Mouse (Mus musculus) thymus, postnatal 0 days (tissue): Measurements from ENCODE around the gene Rasgef1b. TPM values are rescaled to one million over a fixed set of nuclear protein-coding genes. Genes with fewer than 3 reads are reported as not detected.

Experiments used
- DNase-seq: peaks from one replicate; pipeline ENCODE4 v3.0.0-alpha.2; 2015; ENCODE audit warnings: low spot score
- polyA plus RNA-seq: library from polyadenylated mRNA; unstranded; fragments of >200 nt; fragmentation: Nextera tagmentation; extraction: Ambion mirVana; gene quantifications from 2 replicates; pipeline ENCODE4 v1.2.1, GENCODE M21; 2015

The Rasgef1b gene
- polyA plus RNA-seq, 1 experiment from 2014 or later, result 12.0 TPM

DNA sequence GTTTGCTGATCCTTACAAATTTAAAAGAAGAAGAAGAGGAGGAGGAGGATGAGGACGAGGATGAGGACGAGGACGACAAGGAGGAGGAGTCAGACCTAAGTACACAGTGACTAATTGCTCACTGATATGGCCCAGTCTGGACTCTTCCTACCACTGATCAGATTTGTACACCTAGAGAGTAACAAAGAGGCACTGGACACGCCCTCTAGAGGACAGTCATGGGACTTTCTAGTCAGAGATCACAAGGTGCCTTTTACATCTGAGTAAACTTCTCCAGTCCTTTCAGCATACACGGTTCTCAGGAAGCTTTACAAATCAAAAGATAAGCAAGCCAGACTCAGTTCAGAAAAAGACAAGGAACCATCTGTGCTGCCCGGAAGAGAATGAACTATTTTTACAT lies 20.2 kb downstream of the Rasgef1b start:
- no peak for DNase-seq

DNA sequence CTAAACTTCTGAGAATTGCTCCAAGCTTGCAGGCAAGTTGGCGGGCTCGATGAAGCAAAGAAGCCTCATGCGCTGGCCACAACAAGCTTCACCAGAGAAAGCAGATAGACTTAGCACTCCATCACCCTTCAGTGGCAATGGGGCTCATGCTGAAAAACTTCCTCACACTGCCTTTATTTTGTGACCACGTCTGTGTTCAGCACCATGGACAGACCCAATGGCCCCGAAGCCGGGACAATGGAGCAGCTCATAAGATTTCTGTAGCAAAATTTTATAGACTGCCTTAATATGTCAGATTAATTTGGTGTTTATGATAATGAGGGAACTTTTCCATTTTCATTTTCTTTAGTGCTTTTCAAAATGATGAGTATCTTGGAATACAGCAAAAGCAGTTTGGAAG lies 21.6 kb downstream of the Rasgef1b start:
- no peak for DNase-seq

DNA sequence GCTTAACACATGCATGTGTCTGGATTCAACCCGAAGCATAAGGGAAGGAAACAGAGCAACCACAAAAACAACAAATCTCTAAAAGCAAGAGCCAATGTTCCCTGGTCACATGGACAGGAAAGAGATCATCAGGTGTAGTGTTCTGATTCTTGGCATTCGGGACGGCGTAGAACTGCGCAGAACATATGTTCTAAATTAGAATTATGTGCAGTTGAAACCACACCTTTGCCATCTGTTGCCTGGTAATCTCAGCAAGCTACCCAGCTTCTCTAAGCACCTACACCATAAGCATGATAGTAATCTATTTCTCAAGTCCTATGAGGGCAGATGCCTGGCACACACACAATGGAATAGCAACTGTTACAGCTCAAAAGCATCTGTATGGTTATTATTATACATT lies 27.1 kb downstream of the Rasgef1b start:
- DNase-seq, result no peak

DNA sequence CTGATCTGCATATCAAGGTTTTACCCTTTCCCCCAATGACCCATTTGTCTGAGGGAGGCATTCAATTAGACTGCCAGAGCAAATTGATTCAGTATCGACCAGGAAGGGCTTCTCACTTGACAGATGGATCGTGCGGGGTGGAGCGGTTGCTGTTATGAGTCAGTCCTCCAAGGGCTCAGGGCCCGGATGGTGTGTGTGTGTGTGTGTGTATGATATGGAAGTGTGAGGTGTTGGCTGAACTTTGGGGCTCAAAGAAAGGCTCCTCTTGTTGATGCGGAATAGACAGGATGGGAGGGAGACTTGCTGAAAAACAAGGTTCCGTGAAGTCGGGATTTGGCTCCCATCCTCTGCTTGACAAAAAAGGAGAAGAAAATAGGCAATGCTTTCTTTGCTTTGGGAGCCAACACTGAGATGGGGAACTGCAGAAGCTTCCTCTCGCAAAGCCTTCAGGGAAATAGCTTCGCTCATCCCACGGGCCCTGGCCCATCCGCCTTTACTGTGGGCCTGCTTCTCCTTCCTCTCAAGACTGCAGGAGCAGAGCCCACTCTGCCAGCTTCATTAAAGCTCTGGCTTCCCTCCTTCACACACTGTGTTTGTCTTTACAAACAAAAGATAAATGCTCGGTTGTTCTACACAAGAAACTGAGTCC lies 34.0 kb downstream of the Rasgef1b start:
- DNase-seq, result no peak

DNA sequence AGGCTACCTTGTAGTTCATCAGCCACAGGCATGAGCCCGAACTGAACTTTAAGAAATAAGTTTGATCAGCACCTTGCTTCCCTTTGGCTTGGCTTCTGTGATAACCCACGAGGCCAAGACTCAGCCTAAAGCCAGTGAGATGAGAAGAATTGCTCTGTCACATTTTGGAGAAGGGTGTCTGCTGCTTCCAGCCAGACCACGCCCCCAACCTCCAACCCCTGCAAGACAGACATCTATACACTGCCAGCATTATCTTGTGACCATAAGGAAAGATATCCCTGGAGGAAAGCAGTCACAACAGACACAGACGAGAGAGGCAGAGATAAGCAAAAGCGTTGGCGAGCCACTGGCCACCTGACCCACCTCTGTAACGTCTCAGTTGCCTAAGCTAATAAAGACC lies 39.0 kb downstream of the Rasgef1b start:
- DNase-seq, result no peak

DNA sequence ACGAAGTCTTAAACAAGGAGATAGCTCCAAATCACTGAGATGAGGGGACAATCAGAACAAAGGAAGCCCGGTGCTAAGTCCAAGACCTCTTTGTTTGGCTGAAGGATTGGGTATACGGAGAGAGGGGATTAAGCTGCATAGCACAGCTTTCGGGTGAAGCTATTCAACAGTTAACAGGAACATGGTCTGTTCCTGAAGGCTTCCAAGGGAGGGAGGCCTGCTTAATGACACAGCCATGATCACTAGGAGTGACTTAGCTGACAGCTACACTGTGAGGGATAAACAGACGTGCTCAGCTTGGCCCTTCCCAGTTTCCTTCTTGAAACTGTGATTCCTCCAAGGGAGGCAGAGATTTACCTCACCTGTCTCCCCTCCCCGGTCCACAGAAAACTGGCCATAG lies 41.0 kb downstream of the Rasgef1b start:
- DNase-seq, result no peak

DNA sequence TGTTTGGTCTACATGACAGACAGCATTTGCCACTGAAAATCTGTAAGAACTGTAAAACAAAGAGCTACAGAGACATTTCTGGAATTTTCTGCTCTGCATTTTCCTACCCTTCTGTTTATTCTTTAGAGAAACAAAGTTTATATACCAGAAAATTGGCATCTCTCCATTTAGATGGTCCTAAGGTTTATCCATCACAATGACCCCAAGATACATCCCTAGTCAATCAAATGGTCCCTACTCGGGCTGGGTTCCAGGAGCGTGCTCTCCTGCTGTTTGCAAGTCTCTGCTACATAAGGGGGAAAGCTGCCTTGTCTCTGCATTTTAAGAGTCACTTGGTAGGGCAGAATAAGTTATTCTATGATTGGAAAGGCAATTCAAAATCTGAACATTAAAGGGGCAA lies 44.8 kb downstream of the Rasgef1b start:
- DNase-seq, result no peak

DNA sequence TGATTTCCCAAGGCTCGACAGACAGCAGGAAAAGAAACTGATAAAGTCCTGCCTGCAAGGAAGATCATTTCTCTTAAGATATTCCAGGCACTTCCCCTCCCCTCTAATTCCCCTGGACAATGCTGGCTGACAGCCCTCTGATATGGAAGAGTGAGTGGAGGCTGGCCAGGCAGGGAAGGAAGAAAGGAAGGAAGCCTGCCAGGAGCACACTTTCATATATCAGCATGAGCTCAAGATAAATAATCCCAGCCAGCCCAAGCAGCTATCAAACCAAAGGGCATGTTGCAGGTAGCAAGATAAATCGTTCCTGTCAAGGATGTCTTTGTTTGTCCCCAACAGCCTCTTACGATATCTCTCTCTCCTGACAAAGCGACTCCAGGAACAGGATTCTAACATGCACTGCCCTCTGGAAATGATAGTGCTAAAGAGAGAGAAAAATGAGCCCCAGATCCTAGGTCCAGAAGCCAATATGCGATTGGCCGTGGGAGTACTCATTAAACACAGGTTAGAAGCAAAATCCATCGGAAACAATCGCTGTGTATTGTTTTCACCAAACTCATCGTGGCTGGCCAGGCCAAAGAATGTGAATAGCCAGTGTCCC lies 58.8 kb downstream of the Rasgef1b start:
- DNase-seq, result no peak

DNA sequence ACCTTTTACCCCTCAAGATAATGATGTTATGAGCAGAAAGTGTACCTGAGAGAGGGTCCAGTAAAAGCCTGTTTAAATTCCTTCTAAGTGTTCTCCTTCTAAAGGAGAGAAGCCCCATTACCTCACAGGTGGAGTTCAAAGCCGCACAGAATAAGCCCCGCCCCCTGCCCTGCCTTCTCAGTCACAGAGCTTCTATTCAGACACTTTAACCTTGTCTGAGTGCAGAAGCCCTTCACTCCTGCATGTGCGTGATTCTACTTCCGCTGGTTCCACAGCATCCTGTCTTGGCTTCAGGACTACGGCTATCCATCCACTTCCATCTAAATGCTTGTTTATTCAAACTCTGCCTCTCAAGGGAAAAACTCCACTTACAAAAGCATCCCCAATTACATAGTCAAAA lies 72.8 kb downstream of the Rasgef1b start:
- no peak for DNase-seq

DNA sequence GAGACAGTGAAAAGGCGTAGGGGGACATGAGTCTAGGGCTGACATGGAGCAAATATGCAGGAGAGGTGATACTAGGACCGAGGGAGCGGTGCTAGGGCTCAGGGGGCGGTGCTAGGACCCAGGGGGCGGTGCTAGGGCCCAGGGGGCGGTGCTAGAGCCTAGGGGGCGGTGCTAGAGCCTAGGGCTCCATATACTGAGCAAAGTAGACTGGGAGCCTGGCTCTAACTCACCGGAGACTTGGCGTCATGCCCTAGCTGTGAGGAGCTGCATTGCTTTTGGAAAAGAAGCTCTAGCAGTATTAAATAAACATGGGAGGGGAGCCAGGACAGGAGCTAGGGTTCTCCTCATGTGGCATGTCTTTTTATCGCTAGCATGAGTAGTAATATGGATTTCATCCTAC lies 75.9 kb downstream of the Rasgef1b start:
- DNase-seq, result no peak

DNA sequence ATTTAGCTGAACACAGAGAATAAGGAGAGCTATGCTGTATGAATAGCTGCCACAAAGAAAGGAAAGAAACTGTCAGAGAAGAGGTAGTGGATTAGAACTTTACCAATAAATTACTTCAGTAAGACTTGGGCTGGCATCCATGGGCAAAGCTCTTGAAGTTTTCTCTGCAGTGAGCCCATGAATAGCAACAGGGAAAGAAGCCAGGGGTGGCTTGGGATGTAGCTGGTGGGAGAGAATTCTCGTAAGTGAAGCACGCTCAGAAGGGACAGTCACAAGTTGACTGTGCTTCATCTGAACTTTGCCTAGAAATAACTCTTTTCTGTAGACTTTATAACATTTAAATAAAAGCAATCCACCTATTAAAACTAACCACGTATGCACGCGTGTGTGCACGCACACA lies 87.5 kb downstream of the Rasgef1b start:
- no peak for DNase-seq

DNA sequence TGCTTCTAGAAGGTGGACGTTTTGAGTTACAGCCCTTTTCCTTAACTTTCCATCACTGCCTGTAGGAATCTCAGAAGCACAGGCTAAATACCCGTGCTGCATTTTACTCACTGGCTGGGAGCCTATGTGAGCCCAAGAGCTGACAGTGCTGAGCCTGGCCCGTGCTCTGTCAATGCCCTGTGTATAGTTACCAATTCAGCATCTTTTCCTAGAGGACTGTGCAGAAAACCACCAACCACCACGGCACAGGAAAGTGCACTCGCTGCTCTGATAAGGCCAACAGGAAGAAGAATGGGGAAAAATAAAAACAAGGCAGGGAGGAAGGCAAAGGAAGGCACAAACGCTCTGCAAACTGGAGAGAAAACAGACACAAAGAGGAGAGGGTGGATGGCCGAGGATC lies 92.3 kb downstream of the Rasgef1b start:
- no peak for DNase-seq

DNA sequence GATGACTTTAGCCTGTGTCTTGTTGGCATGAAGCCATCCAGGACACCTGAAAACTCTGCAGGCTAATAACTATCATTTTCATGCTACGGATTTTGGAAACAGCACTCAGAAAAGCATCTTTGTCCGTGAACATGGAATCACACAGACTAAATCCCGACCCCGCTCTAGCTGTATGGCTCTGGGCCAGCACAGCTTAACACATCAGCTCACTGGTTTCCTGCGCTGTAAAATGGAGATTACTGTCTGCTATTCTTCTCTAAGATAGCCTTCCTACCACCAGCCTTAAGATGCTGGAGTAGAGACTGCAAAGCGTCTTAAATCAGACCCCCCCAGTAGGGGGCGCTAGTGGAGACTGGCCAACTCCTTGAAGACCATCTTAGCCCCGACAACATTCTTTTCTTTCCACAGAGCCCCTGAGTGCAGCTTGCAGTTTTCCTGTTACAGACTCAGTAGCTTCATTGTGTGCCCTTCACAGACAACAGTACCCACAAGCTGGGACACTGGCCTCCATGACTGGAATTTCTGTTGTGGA lies 94.8 kb downstream of the Rasgef1b start:
- peak; percentile 18 for DNase-seq

DNA sequence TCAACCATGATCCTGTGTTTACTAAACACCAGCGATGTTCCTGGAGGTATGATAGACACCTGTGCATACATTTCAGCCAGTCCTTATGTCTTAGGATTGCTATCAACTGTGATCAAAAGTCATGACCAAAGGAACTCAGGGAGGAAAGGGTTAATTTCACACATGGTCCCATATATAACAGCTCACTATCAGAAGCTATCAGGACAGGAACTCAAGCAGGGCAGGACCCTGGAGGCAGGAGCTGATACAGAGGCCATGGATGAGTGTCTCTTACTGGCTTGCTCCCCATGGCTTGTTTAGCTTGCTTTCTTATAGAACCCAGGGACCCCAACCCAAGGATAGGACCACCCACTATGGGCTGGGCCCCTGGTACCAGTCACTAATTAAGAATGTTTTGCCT lies 95.3 kb downstream of the Rasgef1b start:
- no peak for DNase-seq

DNA sequence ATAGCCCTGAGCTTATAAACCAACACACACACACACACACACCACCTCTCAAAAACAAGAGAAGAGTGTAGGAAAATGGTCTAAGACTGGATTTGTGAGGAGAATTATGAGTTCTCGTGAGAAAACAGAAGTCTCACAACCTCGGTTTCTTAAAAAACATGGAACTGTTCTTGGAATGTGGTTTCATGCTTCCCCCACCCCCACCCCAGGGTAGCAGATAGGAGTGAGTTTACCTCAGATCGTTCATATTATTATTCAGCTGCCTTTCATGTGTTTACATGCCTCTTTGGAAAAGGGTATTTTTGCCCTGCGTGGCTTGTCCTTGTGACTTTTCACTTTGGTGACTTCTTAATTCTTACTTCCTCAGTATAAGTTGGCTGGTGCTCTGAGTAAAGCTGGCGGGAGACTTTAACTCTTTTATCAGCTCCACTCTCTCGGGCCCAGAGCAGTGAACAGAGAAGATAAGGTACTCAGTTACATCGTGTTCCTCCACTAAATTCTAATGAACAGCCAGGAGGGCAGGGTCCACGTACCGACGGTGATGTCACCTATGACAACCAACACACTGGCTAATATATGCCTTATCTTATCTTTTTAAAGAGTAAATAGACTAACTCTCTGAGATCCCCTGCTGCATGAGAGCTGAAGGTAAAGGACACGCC lies 96.1 kb downstream of the Rasgef1b start:
- DNase-seq, result no peak

DNA sequence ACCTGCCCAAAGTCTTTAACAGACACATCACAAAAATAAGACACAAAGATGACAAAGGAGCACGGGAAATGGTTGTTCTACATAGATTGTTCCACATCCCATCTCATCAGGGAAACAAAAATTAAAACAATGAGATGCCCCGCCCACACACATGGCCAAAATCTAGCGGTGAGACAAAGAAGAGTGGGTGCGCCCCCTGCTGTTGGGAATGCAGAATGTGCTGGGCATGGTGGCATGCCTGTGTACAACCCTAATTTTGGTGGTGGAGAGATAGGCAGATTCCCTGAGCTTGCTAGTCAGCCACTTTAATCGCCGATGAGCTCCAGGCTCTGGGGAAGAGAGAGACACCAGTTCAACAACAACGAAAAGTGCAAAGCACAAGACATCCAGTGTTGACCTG lies 98.8 kb downstream of the Rasgef1b start:
- peak; percentile 10 for DNase-seq

DNA sequence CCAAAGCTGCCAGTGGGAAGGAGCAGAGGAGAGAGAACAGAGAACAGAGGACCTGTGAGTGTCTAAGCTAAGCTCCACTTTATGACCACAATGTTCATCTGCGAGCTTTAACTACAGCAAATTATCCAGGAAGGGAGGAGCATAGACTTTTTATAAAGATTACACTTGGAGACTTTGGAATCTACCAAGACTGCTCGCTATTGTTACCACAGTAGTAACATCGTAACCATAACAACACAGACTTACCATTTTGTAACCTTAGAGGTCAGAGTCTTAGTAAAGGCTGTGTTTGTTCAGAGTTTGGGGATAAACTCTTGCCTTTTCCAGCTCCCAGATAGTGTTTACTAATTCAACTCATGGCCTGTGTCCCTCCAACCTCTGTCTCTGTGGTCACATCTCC lies 103.3 kb downstream of the Rasgef1b start:
- no peak for DNase-seq

DNA sequence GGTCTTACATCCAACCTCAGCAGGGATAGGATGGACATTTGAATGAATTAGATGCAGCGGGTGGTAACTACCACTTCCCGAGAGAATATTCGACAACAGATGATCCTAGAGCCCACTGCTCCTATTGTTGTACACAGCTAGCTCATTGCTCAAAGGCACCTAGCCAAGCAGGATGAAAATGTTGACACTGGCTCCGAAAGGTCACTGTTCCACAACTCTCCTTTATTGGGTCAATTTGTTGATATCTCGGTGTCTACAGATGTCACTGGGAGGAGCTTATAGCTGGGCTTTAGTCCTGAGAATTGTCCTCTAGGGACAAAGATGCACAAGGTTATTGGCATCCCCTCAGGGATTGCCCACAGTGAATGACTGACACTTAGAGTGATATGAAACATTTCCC lies 108.1 kb downstream of the Rasgef1b start:
- DNase-seq, result no peak

DNA sequence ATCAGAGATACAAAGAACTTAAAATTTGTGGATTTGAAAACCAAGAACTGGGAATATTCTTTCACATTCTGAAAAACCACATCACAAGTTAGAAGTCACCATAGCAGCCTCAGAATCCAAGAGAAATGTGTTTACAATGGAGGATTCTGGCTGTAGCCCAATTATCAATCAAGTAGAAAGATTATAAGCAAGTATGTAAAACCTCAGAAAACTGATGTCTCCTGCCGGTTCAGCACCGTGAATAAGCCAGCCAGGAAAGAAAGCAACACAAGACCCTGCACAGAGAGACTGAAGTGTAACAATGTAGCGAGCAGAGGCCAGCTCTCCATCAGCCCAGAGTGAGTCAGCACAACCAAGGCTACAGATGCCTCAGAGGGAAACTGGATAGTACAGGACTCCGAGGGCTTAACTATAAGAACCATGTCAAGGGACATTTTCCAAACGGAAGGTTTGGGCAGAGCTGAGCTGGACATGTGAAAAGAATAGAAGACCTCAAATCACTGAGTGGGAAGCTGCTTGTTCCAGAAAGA lies 111.5 kb downstream of the Rasgef1b start:
- DNase-seq, result no peak

DNA sequence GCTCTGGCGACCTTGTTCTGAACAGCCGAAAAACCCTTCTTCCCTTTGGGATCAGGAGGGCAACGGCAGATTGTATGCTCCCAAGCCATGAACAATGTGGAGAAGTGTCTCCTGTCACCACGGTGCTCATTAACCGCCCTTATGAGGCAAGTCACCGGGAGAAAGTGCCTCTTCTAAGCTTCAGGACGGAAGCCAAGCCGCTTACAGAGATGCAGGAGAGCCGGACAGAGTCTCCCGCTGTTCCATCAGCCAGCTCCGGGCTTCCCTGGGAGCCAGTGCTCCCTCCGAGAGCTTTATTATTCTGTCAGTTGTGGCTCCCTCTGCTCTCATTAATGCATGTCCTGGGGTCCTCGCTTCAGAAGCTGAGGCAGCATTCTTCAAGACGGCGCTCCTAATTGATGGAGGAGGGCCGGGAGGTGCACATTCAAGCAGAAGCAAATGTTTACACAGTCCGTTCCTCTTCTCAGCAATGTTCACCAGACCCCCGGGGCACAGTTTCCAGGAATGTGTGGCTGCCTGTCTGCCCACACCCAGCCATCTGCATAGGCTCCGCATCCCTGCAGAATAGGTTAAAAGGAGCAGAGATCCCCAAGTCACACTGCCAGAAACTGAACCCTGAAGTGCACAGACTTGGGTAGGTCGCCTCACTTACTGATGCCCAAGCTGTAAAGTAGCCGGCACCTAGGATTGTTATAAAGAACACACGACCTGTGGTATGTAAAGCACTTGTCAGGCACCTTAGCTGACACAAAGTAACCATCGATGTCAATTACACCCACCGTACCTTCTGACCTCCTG lies 115.3 kb downstream of the Rasgef1b start:
- DNase-seq, result no peak

DNA sequence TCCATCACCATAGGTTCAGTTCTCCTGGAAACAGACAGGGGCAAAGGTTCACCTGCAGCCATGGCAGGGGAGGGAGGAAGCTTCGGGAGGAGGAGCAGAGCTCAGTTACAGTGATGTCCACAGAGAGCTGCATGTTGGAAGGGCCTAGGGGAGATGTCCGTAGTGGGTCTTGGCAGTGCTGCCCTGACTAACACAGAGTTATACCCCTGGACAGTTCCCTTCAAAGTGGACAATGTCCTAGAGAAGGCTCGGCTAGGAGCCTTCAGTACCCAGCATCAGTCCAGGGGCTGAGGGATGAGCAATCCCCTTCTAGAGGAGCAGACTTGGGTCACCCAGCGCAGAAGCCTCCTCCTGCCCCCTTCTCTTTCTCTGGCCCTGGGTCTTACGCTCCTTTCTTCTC lies 121.3 kb downstream of the Rasgef1b start:
- DNase-seq, result no peak
